In genomic region chr11:59078311-59078710, GRCm38 (mm10) we compare ENCODE assay signal across 18 mouse cellular contexts. TPM values are rescaled to one million over a fixed set of nuclear protein-coding genes. Genes with fewer than 3 reads are reported as not detected.
DNase-seq lines count a peak whose midpoint lies in the region; ATAC-seq lines count a peak whose summit lies in the region.
"Had no signal": no experiment of that assay in that cellular context is flagged by ENCODE, and none has a peak within 500 bp of the region (broad histone marks: within the 10 kb centered on the region; RNA-seq: fewer than 3 reads in every experiment).

No protein-coding gene starts in this region.

- no peak overlapping the region for H3K4me2 ChIP-seq in intestine, embryonic 15.5 days (replicated peaks)
- H3K4me2 ChIP-seq: forebrain, embryonic 15.5 days; liver, embryonic 12.5 days; lung, embryonic 15.5 days; midbrain, embryonic 15.5 days had no signal

- H3K4me1 ChIP-seq in intestine, embryonic 15.5 days (replicated peaks), result no peaks in the 10 kb centered on the region
- H3K4me1 ChIP-seq: embryonic facial prominence, embryonic 10.5 days; forebrain, embryonic 15.5 days; limb, embryonic 10.5 days; lung, embryonic 15.5 days; midbrain, embryonic 15.5 days had no signal

- intact Hi-C loops in heart, postnatal 10 days (cut with DNase I), result no loop called here

- ATAC-seq in intestine, embryonic 15.5 days, result no peak
- ATAC-seq: forebrain, embryonic 15.5 days; liver, embryonic 12.5 days; midbrain, embryonic 15.5 days had no signal

- no peak overlapping the region for H3K27ac ChIP-seq in intestine, embryonic 15.5 days
- H3K27ac ChIP-seq: embryonic facial prominence, embryonic 10.5 days; forebrain, embryonic 15.5 days; limb, embryonic 10.5 days; liver, embryonic 12.5 days; lung, embryonic 15.5 days; midbrain, embryonic 15.5 days had no signal

- H3K4me3 ChIP-seq in intestine, embryonic 15.5 days (replicated peaks), result no peak overlapping the region
- H3K4me3 ChIP-seq: embryonic facial prominence, embryonic 10.5 days; erythroblast, embryonic 14.5 days; forebrain, embryonic 15.5 days; limb, embryonic 10.5 days; liver, embryonic 12.5 days; lung, embryonic 15.5 days; midbrain, embryonic 15.5 days had no signal

- 91% methylated on average over 11 of the region's 11 CpGs for WGBS in intestine, embryonic 15.5 days

- no peaks in the 10 kb centered on the region for H3K36me3 ChIP-seq in intestine, embryonic 15.5 days
- H3K36me3 ChIP-seq: embryonic facial prominence, embryonic 10.5 days; forebrain, embryonic 15.5 days; limb, embryonic 10.5 days; liver, embryonic 12.5 days; lung, embryonic 15.5 days; midbrain, embryonic 15.5 days had no signal

- H3K27me3 ChIP-seq in intestine, embryonic 15.5 days (replicated peaks), result no peaks in the 10 kb centered on the region
- H3K27me3 ChIP-seq: forebrain, embryonic 15.5 days; liver, embryonic 12.5 days; lung, embryonic 15.5 days; midbrain, embryonic 15.5 days had no signal

- H3K9ac ChIP-seq in intestine, embryonic 15.5 days, result no peak overlapping the region
- H3K9ac ChIP-seq: forebrain, embryonic 15.5 days; liver, embryonic 12.5 days; lung, embryonic 15.5 days; midbrain, embryonic 15.5 days had no signal

- H3K9me3 ChIP-seq in intestine, embryonic 15.5 days, result no peaks in the 10 kb centered on the region
- H3K9me3 ChIP-seq: embryonic facial prominence, embryonic 10.5 days; forebrain, embryonic 15.5 days; limb, embryonic 10.5 days; liver, embryonic 12.5 days; lung, embryonic 15.5 days; midbrain, embryonic 15.5 days had no signal

- DNase-seq in gastrocnemius, adult 18-20 months (ENCODE audit: low spot score), result peak; percentile 70
- no peak for DNase-seq in gastrocnemius, postnatal 4 days (ENCODE audit: low spot score in 2 of 2)
- DNase-seq in cerebellum, postnatal 25 days, result peak; percentile 17 to 34
- peak; percentile 24 to 30 for DNase-seq in heart, postnatal 10 days
- DNase-seq in kidney, postnatal 14 days, result peak; percentile 75
- no peak for DNase-seq in adrenal gland, adult (ENCODE audit: inconsistent age in 2 of 2, low spot score in 1 of 2)
- no peak for DNase-seq in frontal cortex, postnatal 10 days (ENCODE audit: low spot score in 2 of 2)
- DNase-seq: B cell, adult 2 months; layer of hippocampus, postnatal 36 days had no signal

RNA-seq across cellular contexts. Expression of gene Obscn, which starts 57.9 kb away (rescaled TPM):
- total RNA-seq in gastrocnemius, adult 18-20 months (2021), result 1,000 to 10,000 TPM; 1,684 to 1,873 TPM
- 100 to 1,000 TPM; 462 to 554 TPM for total RNA-seq in gastrocnemius, postnatal 4 days (2021)
- 100 to 1,000 TPM; 427 to 465 TPM for total RNA-seq in heart, postnatal 10 days (2021)
- polyA plus RNA-seq in intestine, embryonic 15.5 days (2015; fragmentation: Nextera tagmentation; extraction: Ambion mirVana), result 1.3 TPM in 2 replicates
- total RNA-seq: granulocyte monocyte progenitor cell, adult 5-6 weeks had no signal

Comparison
In these comparisons a context has a peak if more than half of its experiments do, and no peak if none do; other contexts are left out.
1. DNase-seq: peak in gastrocnemius, adult 18-20 months (single experiment), cerebellum, postnatal 25 days (2 of 2), heart, postnatal 10 days (2 of 2) and kidney, postnatal 14 days (single experiment); none in gastrocnemius, postnatal 4 days (0 of 2), adrenal gland, adult (0 of 2) and frontal cortex, postnatal 10 days (0 of 2).